Mouse (Mus musculus): ENCODE data around the gene Efnb3. TPM values are rescaled to one million over a fixed set of nuclear protein-coding genes. Genes with fewer than 3 reads are reported as not detected.

Gene Efnb3
- total and polyA plus RNA-seq, 2 experiments from 2014 or later, result 145 to 166 TPM

DNA sequence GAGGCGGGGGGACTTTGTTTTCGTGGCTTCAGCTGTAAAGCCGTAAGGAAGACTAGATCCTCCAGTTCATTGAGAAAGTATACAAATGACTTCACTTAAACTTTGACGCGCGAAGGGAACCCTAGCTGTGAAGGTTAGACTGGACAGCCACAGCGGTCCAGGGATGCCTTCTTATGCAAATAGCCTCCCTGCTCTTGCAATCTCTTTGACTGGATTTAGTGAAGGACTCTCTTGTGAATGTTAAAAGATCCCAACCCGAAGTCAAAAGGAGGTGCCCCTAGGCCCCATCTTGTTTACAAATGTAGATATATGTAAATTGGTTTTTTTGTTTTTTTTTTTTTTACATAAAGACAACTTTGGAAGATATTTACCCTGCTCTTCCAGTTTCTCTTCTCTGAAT is 21.8 kb upstream of the Efnb3 start:
- Histone ChIP-seq H3K4me3 (ENCODE audit: low read depth, low read length) (peak overlapping the region; percentile 64), H3K9ac (replicated peaks; ENCODE audit: low read length, poor library complexity, severe bottlenecking) (peak overlapping the region; percentile 70; the same call in 1 of the 2 replicates), H3K4me2 (ENCODE audit: low read depth, low read length, poor library complexity, severe bottlenecking) (peak overlapping the region; percentile 92), H3K27me3 (ENCODE audit: insufficient read depth, low read length) (no peaks in the 10 kb centered on the region), H3K4me1 (ENCODE audit: insufficient read depth, low read length) (peaks cover 16% of the 10 kb centered on the region), H3K36me3 (ENCODE audit: insufficient read depth, low read length) (0 out of 2 replicates have a peak, but pooled peaks cover 2% of the 10 kb centered on the region), H3K27ac (ENCODE audit: low read depth, low read length) (peak overlapping the region; percentile 92; the same call in 1 of the 2 replicates), H3K9me3 (ENCODE audit: low read length) (no peaks in the 10 kb centered on the region)
- ATAC-seq (ENCODE audit: low FRiP score) (no peak), DNase-seq (ENCODE audit: low spot score) (no peak)
- 2% methylated on average over 8 of the region's 8 CpGs for WGBS
- peak; percentile 6; the same call in 1 of the 2 replicates for TF ChIP-seq CTCF (IDR thresholded peaks at IDR 0.05)

DNA sequence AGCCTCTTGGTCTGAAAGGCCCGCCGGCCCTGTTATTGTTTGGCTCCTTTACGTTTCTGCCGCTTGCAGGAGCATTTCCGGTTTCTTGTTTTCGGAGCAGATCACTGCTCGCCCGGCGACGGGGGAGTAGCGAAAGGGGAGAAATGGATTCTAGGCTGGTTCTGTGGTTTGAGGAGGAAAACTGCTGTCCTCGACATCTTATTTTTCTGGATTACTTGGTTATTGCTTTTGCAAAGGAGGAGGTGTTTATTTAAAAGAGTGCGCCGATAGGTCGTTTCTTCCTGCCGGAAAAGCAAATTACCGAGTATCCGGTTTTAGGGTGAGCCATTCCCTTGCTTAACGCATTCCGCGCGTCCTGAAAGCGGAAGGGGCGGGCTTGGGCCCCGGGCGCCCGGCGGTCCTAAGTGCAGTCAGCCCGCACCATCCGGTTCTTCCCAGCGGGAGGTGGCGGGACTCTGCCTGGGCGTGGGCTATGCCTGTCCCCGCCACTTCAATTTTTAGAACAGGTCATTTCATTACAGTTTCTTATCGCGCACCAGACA is 21.2 kb upstream of the Efnb3 start:
- no peaks in the 10 kb centered on the region for H3K36me3 ChIP-seq (ENCODE audit: insufficient read depth, low read length)
- peak overlapping the region; percentile 92 for H3K4me2 ChIP-seq (ENCODE audit: low read depth, low read length, poor library complexity, severe bottlenecking)
- H3K9me3 ChIP-seq (ENCODE audit: low read length), result no peaks in the 10 kb centered on the region
- H3K27ac ChIP-seq (ENCODE audit: low read depth, low read length), result peak overlapping the region; percentile 92
- H3K4me1 ChIP-seq (ENCODE audit: insufficient read depth, low read length), result peaks cover 17% of the 10 kb centered on the region
- ATAC-seq (ENCODE audit: low FRiP score) (peak; percentile 82), DNase-seq (ENCODE audit: low spot score) (peak; percentile 96)
- H3K27me3 ChIP-seq (ENCODE audit: insufficient read depth, low read length), result no peaks in the 10 kb centered on the region
- no peak for TF ChIP-seq CTCF (IDR thresholded peaks at IDR 0.05)
- under 1% methylated on average over 36 of the region's 36 CpGs for WGBS
- H3K4me3 ChIP-seq (ENCODE audit: low read depth, low read length), result peak overlapping the region; percentile 64
- peak overlapping the region; percentile 70 for H3K9ac ChIP-seq (replicated peaks; ENCODE audit: low read length, poor library complexity, severe bottlenecking)

DNA sequence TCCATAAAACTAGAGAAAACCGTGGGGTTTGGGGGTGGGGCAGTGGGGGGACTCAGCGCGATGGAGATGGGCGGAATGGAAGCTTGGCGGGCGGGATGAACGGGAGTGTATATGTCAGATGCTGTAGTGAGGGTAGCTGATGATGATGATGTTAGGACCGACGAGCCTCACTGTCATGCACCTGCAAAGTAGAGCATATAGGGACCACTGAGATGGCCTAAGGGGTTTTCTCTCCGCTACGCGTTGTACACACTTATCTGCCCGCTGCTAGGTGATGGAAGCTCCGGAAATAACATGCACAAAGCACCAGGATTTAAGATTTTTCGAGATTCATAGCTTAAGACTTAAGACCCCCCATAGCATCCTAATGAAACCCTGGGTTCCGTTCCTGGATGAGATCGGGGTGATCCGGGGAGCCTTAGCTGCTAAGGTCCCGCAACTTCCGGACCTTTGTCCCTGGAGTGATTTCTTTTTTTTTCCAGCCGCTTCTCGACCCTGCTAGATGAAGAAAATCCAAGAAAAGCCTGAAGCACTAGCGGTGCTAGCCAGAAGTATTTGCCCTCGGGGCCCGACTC is 20.7 kb upstream of the Efnb3 start:
- Histone ChIP-seq H3K4me1 (ENCODE audit: insufficient read depth, low read length) (peaks cover 17% of the 10 kb centered on the region), H3K27ac (ENCODE audit: low read depth, low read length) (peak overlapping the region; percentile 92), H3K9me3 (ENCODE audit: low read length) (no peaks in the 10 kb centered on the region), H3K36me3 (ENCODE audit: insufficient read depth, low read length) (no peaks in the 10 kb centered on the region), H3K9ac (replicated peaks; ENCODE audit: low read length, poor library complexity, severe bottlenecking) (peak overlapping the region; percentile 70), H3K4me3 (ENCODE audit: low read depth, low read length) (peak overlapping the region; percentile 64), H3K4me2 (ENCODE audit: low read depth, low read length, poor library complexity, severe bottlenecking) (peak overlapping the region; percentile 92), H3K27me3 (ENCODE audit: insufficient read depth, low read length) (no peaks in the 10 kb centered on the region)
- DNase-seq (ENCODE audit: low spot score) (no peak), ATAC-seq (ENCODE audit: low FRiP score) (no peak)
- TF ChIP-seq CTCF (IDR thresholded peaks at IDR 0.05), result no peak
- WGBS, result under 1% methylated on average over 25 of the region's 25 CpGs

DNA sequence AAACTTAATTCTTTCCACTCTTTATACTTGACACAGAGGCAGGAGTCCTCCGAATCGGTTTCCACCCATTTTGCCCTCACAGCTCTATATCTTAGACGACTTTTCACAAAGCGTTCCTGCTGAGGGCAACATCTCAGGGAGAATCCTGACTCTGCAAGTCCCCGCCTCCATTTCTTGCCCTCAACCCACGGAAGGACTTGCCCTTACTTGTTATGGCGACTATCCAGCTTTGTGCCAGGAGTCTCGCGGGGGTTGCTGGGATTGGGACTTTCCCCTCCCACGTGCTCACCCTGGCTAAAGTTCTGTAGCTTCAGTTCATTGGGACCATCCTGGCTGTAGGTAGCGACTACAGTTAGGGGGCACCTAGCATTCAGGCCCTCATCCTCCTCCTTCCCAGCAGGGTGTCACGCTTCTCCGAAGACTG is 20.1 kb upstream of the Efnb3 start, which contains the start of the genes Wrap53 and Trp53:
Gene Wrap53 (minus strand): TSS at position 165 of the 424 bp plus-strand sequence.
Gene Trp53 (plus strand): TSS at position 269 of the 424 bp plus-strand sequence.
- Histone ChIP-seq H3K27ac (ENCODE audit: low read depth, low read length) (peak within 1 kb of the TSS; percentile 92), H3K36me3 (ENCODE audit: insufficient read depth, low read length) (no peaks in the 10 kb centered on the region), H3K4me3 (ENCODE audit: low read depth, low read length) (peak within 1 kb of the TSS; percentile 64), H3K9me3 (ENCODE audit: low read length) (no peaks in the 10 kb centered on the region), H3K4me2 (ENCODE audit: low read depth, low read length, poor library complexity, severe bottlenecking) (peak within 1 kb of the TSS; percentile 92), H3K4me1 (ENCODE audit: insufficient read depth, low read length) (peaks cover 17% of the 10 kb centered on the region), H3K27me3 (ENCODE audit: insufficient read depth, low read length) (no peaks in the 10 kb centered on the region), H3K9ac (replicated peaks; ENCODE audit: low read length, poor library complexity, severe bottlenecking) (peak within 1 kb of the TSS; percentile 72)
- WGBS, result under 1% methylated on average over 13 of the region's 13 CpGs
- ATAC-seq (ENCODE audit: low FRiP score) (peak; percentile 75), DNase-seq (ENCODE audit: low spot score) (peak; percentile 98)
- no peak for TF ChIP-seq CTCF (IDR thresholded peaks at IDR 0.05)

DNA sequence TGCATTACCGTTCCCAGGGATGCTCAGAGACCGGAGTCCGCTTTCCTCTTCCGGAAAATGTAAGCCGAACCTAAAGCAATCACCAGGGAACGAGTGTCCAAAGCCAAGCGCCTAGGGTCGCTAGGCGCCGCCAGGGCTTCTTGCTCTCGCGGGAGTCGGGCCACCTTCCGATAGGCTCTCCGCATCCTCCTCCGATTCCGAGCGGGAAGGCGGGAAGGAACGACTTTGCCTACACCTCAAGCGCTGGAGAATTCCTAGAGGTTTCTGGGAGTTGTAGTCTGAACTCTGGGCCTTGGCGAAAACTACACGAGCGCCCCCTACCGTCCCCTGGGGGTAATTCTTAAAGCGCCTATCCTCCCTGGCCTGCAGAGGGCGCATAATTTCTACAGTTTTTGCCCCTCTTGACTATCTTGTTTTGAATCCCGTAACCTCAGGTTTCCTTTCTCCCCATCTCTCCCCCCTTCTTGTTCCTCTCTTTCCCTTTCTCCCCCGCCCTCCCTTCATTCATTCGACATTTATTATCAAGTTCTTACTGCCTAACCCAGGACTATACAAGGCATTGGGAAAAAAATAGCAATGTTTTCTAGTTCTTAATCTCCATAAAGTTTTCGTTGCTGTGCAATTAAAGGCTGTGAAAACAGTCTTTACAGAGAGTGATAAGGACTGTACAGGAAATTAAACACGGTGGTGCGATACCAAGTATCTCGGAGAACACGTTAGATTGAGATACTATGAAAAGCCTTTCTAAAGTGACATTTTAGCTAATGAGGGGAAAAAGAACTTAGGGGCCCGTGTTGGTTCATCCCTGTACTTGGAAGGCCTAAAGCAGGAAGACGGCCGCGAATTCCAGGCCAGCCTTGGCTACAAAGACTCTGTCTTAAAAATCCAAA is 19.4 kb upstream of the Efnb3 start:
- H3K36me3 ChIP-seq (ENCODE audit: insufficient read depth, low read length), result no peaks in the 10 kb centered on the region
- WGBS, result 2% methylated on average over 39 of the region's 39 CpGs
- peak overlapping the region; percentile 64 for H3K4me3 ChIP-seq (ENCODE audit: low read depth, low read length)
- peak overlapping the region; percentile 92 for H3K27ac ChIP-seq (ENCODE audit: low read depth, low read length)
- peak overlapping the region; percentile 72 for H3K9ac ChIP-seq (replicated peaks; ENCODE audit: low read length, poor library complexity, severe bottlenecking)
- DNase-seq (ENCODE audit: low spot score) (peak; percentile 99), ATAC-seq (ENCODE audit: low FRiP score) (peak; percentile 84)
- H3K4me2 ChIP-seq (ENCODE audit: low read depth, low read length, poor library complexity, severe bottlenecking), result peak overlapping the region; percentile 92
- H3K4me1 ChIP-seq (ENCODE audit: insufficient read depth, low read length), result peaks cover 17% of the 10 kb centered on the region
- H3K27me3 ChIP-seq (ENCODE audit: insufficient read depth, low read length), result no peaks in the 10 kb centered on the region
- peak; percentile 100 for TF ChIP-seq CTCF (IDR thresholded peaks at IDR 0.05)
- no peaks in the 10 kb centered on the region for H3K9me3 ChIP-seq (ENCODE audit: low read length)
